Mouse (Mus musculus) stomach, postnatal 0 days (tissue): Measurements from ENCODE around the gene Prss2.

Experiments used
- CTCF ChIP-seq: IDR thresholded peaks from 2 replicates; pipeline ENCODE4 v1.5.1; 2016; ENCODE audit warnings: antibody characterized with exemption, low read depth, mild to moderate bottlenecking, moderate library complexity
- EP300 ChIP-seq: optimal IDR thresholded peaks from 2 replicates; pipeline ENCODE3; 2016; ENCODE audit warnings: antibody characterized with exemption

DNA sequence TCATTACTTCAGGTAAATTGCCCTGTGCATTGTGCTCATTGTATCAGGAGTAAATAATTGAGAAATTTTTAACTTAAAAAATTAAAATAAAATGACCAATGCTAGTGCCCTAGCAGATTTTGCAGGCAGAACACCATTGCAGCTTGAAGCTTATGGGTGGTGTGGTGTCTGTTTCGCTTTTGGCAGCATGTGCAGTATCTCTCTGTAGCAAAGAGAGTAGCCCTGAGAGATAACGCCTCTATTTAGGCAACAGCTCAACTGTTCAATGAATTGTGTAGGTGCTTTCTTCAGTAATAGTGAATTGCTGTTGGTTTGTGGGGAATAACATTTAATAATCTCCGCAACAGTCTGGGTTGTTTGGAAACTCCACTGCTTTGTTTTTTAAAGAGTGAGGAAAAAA lies 22.2 kb upstream of the Prss2 start:
- no peak for TF ChIP-seq CTCF
- TF ChIP-seq EP300 = no peak
